Mouse (Mus musculus) midbrain, postnatal 0 days (tissue): ENCODE data around the gene Gm11541. TPM values are rescaled to one million over a fixed set of nuclear protein-coding genes. Genes with fewer than 3 reads are reported as not detected.

Experiments
- ATAC-seq: fragments of 200-750 bp; cut with Nextera tagmentation; 2 replicates; pipeline ENCODE4 v1.8.0; 2017; ENCODE audit warnings: moderate number of reproducible peaks, mild to moderate bottlenecking, moderate TSS enrichment, moderate library complexity; ENCODE audit not compliant: low FRiP score
- DNase-seq: peaks from one replicate; pipeline ENCODE4 v3.0.0-alpha.2; 2015; ENCODE audit warnings: low spot score
- H3K27ac ChIP-seq: fragments of 300-500 bp; sonication (generic); 2 replicates; pipeline ENCODE4 v1.5.1; 2014; ENCODE audit warnings: low read depth, mild to moderate bottlenecking, low read length, mixed read lengths
- H3K27me3 ChIP-seq: fragments of 300-500 bp; sonication (generic); 2 replicates; pipeline ENCODE4 v1.6.1; 2014; ENCODE audit warnings: low read length, control low read depth, mixed read lengths; ENCODE audit not compliant: insufficient read depth
- H3K36me3 ChIP-seq: fragments of 300-500 bp; sonication (generic); 2 replicates; pipeline ENCODE4 v1.6.1; 2014; ENCODE audit warnings: low read length, control low read depth, mixed read lengths; ENCODE audit not compliant: insufficient read depth
- H3K4me1 ChIP-seq: fragments of 300-500 bp; sonication (generic); 2 replicates; pipeline ENCODE4 v1.6.1; 2014; ENCODE audit warnings: mild to moderate bottlenecking, control low read depth, antibody characterized with exemption, low read length, mixed read lengths; ENCODE audit not compliant: insufficient read depth
- H3K4me2 ChIP-seq: fragments of 300-500 bp; sonication (generic); 2 replicates; pipeline ENCODE4 v1.6.1; 2014; ENCODE audit warnings: low read depth, mild to moderate bottlenecking, low read length, mixed read lengths; ENCODE audit not compliant: poor library complexity, severe bottlenecking
- H3K4me3 ChIP-seq: fragments of 300-500 bp; sonication (generic); 2 replicates; pipeline ENCODE4 v1.5.1; 2014; ENCODE audit warnings: low read depth, mild to moderate bottlenecking, low read length, moderate library complexity
- H3K9ac ChIP-seq: fragments of 300-500 bp; sonication (generic); replicated peaks from 2 replicates; pipeline ENCODE4 v1.6.1; 2014; ENCODE audit warnings: mild to moderate bottlenecking, low read length, moderate library complexity, mixed read lengths; ENCODE audit not compliant: poor library complexity, severe bottlenecking
- H3K9me3 ChIP-seq: fragments of 300-500 bp; sonication (generic); 2 replicates; pipeline ENCODE4 v1.6.1; 2016; ENCODE audit warnings: low read length, control low read depth
- CTCF ChIP-seq: IDR thresholded peaks from 2 replicates; pipeline ENCODE4 v1.5.1; 2016; ENCODE audit warnings: antibody characterized with exemption, mild to moderate bottlenecking
- WGBS: fragments of 180-500 bp; shearing (Covaris S2); extraction: QIAGEN DNeasy Blood & Tissue Kit; methylation state at CpG from one replicate; pipeline ENCODE4 v1.1.7; 2014; 5-methylcytosine and 5-hydroxymethylcytosine counted together
- polyA plus RNA-seq: library from polyadenylated mRNA; unstranded; fragments of >200 nt; fragmentation: Nextera tagmentation; extraction: Ambion mirVana; gene quantifications from 2 replicates; pipeline ENCODE4 v1.2.1, GENCODE M21; 2015
- total RNA-seq: library from RNA; depleted of rRNA; stranded (reverse); fragments of >200 nt; gene quantifications from 2 replicates; pipeline ENCODE4 v1.2.3, GENCODE M21; 2014

Gm11541 gene
- total and polyA plus RNA-seq, 2 experiments from 2014 or later = 0.22 TPM; not detected in 1

DNA sequence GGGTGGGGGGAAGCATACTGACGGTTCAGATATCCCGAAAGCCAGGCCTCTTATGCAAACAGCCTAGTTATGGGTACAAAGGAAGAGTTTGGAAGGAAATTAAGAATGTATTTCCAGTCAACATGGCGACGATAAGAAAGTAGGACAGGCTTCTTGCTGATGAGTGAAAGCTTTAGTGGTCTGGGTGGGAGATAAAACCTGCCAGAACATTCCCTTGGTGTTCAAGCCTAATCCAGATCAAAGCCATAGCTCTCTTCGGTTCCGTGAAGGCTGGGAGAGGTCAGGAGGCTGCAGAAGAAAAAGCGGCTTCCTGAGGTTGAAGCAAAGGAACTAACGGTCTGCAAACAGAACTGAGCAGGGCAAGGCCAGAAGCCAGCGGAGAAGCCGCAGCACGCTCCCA is 12.9 kb upstream of the Gm11541 start:
- no peak overlapping the region for H3K27ac ChIP-seq
- no peak overlapping the region for H3K4me3 ChIP-seq
- ATAC-seq = no peak
- H3K27me3 ChIP-seq = no peaks in the 10 kb centered on the region
- DNase-seq = no peak
- no peak overlapping the region for H3K4me2 ChIP-seq
- H3K36me3 ChIP-seq = no peaks in the 10 kb centered on the region
- no peak for TF ChIP-seq CTCF
- WGBS = 26% methylated on average over 11 of the region's 11 CpGs
- no peaks in the 10 kb centered on the region for H3K9me3 ChIP-seq
- no peak overlapping the region for H3K9ac ChIP-seq
- H3K4me1 ChIP-seq = no peaks in the 10 kb centered on the region; the same call in 1 of the 2 replicates

DNA sequence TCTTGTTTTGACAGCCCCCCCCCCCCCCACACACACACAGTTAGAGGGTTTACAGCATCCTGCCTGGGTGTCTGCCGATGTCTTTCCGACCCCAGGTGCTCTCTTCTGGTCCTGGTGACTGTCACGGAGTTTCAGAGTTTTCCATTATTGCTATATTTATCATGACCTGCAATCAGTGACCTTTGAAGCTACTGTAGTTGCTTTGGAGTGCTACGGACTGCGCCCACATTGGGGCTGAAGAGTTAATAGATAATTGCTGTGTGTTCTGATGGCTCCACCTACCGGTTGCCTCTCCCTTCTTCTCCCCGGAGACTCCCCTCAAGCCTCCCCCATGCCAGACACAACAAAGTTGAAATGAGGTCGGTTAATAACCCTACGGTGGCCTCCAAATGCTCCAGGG is 12.5 kb upstream of the Gm11541 start:
- TF ChIP-seq CTCF = peak; percentile 55
- WGBS = 12% methylated on average over 9 of the region's 9 CpGs
- Histone ChIP-seq H3K36me3 (no peaks in the 10 kb centered on the region), H3K9ac (no peak overlapping the region), H3K27ac (no peak overlapping the region), H3K27me3 (no peaks in the 10 kb centered on the region), H3K9me3 (no peaks in the 10 kb centered on the region), H3K4me2 (no peak overlapping the region), H3K4me1 (no peaks in the 10 kb centered on the region; the same call in 1 of the 2 replicates), H3K4me3 (no peak overlapping the region)
- ATAC-seq = no peak
- DNase-seq = peak; percentile 52

DNA sequence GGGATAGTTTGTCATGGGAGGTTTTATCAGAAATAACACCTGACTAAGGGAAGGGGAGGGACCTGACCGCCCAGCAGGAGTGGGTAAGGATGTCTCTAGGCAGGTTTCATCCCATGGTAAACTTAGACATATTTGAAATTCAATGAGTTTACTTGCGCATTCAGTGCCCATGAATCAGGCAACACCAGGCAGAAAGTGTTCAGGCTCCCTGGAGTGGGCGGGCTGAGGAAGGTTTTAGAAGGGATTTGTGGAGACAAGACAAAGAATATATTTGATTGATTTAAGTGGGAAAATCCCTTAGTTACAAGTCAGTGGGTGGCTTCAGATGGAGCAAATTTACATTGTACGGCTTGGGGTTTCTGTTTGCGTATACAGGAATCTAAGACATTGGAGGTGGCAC is 11.3 kb upstream of the Gm11541 start:
- WGBS = 56% methylated on average over 5 of the region's 5 CpGs
- no peaks in the 10 kb centered on the region for H3K9me3 ChIP-seq
- no peak for TF ChIP-seq CTCF

DNA sequence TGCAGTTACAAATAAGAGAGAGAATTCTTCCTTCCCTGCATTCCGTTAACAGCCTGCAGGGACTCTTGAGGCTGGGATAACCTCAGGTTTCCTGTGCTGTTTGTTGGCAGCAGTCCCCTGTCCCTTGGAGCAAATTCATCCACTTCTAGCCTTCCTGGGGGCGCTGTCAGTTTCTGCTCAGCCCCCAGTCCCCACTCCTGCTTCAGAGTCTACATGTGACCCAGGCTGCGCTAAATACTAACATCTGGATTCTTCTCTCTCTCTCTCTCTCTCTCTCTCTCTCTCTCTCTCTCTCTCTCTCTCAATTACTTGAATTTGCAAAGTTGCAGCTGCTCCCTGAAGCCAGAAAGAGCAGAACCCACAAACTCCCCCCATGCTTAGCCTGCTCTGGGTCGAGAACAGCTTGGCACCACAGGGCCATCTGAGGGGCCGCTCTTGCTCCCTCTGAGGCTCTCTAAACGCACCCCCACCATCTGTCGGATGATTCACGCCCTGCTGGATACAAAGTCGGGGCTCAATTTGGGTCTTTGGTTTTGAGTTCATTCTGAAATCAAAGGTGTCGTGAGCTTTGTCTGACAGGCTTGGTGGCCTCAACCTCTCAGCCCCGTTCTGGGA is 9.1 kb upstream of the Gm11541 start:
- Histone ChIP-seq H3K4me3 (no peak overlapping the region), H3K4me2 (no peak overlapping the region), H3K9ac (no peak overlapping the region), H3K27me3 (no peaks in the 10 kb centered on the region), H3K4me1 (no peaks in the 10 kb centered on the region; the same call in 1 of the 2 replicates), H3K27ac (no peak overlapping the region), H3K9me3 (no peaks in the 10 kb centered on the region), H3K36me3 (no peaks in the 10 kb centered on the region)
- ATAC-seq (no peak), DNase-seq (peak; percentile 19)
- no peak for TF ChIP-seq CTCF
- 58% methylated on average over 11 of the region's 11 CpGs for WGBS

More for the DNA sequence above, 11.3 kb upstream of the Gm11541 start:
- no peak for DNase-seq
- no peaks in the 10 kb centered on the region for H3K27me3 ChIP-seq
- no peak overlapping the region for H3K4me3 ChIP-seq
- H3K4me2 ChIP-seq = no peak overlapping the region
- no peaks in the 10 kb centered on the region for H3K36me3 ChIP-seq
- no peak overlapping the region for H3K27ac ChIP-seq
- ATAC-seq = no peak
- no peaks in the 10 kb centered on the region; the same call in 1 of the 2 replicates for H3K4me1 ChIP-seq
- no peak overlapping the region for H3K9ac ChIP-seq

DNA sequence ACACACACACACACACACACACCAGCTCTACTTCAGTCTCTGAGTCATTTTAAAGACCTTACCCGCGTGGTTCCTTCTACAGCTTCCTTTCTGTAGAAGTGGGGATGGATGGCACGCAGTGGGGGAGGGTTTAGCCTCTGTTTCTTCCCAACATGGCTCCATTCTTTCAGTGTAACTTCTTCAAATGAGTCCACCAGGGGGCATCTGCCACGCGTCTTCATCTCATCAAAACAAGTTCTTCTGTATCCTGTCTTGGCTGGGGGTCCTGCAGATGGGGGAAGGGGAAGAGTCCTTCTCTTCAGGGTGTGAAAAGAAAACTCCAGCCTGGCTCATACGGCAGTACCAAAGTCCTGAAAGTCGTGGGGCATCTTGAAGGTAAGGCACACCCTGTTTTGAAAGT is 279 bp downstream of the Gm11541 start:
- Histone ChIP-seq H3K4me2 (no peak overlapping the region), H3K9ac (no peak overlapping the region), H3K27ac (no peak overlapping the region), H3K4me3 (no peak overlapping the region), H3K27me3 (no peaks in the 10 kb centered on the region), H3K4me1 (no peaks in the 10 kb centered on the region), H3K36me3 (no peaks in the 10 kb centered on the region), H3K9me3 (no peaks in the 10 kb centered on the region)
- DNase-seq (peak; percentile 67), ATAC-seq (no peak)
- TF ChIP-seq CTCF = no peak; the same call in 1 of the 2 replicates
- 30% methylated on average over 7 of the region's 7 CpGs for WGBS

DNA sequence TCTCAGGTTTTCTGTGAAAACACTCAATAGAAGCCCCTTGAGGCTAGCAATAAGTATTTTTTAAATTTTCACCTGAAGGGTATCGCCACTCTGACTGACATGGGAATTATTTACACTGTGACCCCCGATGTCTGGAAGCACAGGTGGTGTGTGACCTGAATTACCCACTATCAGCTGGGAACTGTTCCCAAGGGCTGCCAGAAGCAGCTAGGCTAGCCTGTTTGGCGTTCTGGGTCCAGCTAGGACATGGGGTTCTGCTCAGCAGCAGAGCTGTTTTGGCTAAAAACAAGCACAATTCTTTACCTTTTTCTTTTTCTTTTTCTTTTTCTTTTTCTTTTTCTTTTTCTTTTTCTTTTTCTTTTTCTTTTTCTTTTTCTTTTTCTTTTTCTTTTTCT is 2.1 kb downstream of the Gm11541 start:
- no peaks in the 10 kb centered on the region for H3K27me3 ChIP-seq
- H3K4me1 ChIP-seq = no peaks in the 10 kb centered on the region
- H3K27ac ChIP-seq = no peak overlapping the region
- no peak for TF ChIP-seq CTCF
- no peaks in the 10 kb centered on the region for H3K9me3 ChIP-seq
- 69% methylated on average over 3 of the region's 3 CpGs for WGBS
- H3K4me2 ChIP-seq = no peak overlapping the region
- H3K4me3 ChIP-seq = no peak overlapping the region
- H3K36me3 ChIP-seq = no peaks in the 10 kb centered on the region
- no peak overlapping the region for H3K9ac ChIP-seq
- no peak for ATAC-seq
- DNase-seq = no peak
